12 mouse cellular contexts compared by ENCODE assay signal in the genomic region with DNA sequence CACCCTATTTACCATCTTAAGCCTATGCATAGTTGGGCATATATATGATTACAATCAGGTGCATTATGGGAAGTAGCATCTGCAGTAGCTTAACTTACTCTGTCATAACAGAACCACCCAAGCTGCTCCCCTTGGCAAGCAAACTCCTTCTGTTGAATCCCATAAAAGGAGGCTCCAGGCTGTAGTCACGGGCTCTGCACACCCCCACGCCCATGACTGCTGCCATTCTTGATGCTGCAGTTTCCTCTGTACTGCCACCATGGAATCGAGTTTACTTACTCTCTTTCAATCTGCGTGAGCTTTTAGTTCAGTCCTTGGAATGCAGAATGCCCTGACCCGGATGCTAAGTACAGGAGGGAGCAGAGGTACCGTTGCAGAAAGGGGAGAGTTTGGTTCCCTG.
DNase-seq lines count a peak whose midpoint lies in the region; ATAC-seq and TF ChIP-seq lines count a peak whose summit lies in the region.
"Had no signal": no experiment of that assay in that cellular context is flagged by ENCODE, and none has a peak within 500 bp of the region (broad histone marks: within the 10 kb centered on the region; RNA-seq: fewer than 3 reads in every experiment).

No protein-coding gene starts in this region.

- no peaks in the 10 kb centered on the region for H3K4me1 ChIP-seq in kidney, postnatal 0 days (replicated peaks; ENCODE audit: insufficient read depth, low read length)
- H3K4me1 ChIP-seq in stomach, embryonic 16.5 days (ENCODE audit: control insufficient read depth, insufficient read depth, low read length), result no peaks in the 10 kb centered on the region
- no peaks in the 10 kb centered on the region for H3K4me1 ChIP-seq in lung, adult 2 months (ENCODE audit: control insufficient read depth, insufficient read depth, low read length)
- H3K4me1 ChIP-seq: hindbrain, embryonic 10.5 days; kidney, embryonic 15.5 days; liver, embryonic 15.5 days had no signal

- no peak overlapping the region for H3K27ac ChIP-seq in kidney, postnatal 0 days
- peak overlapping the region; percentile 28; the same call in 1 of the 2 replicates for H3K27ac ChIP-seq in stomach, embryonic 16.5 days (ENCODE audit: low read length)
- H3K27ac ChIP-seq: hindbrain, embryonic 10.5 days; kidney, embryonic 15.5 days; liver, embryonic 15.5 days had no signal

- H3K36me3 ChIP-seq in kidney, postnatal 0 days (ENCODE audit: insufficient read depth, low read length), result no peaks in the 10 kb centered on the region
- H3K36me3 ChIP-seq in stomach, embryonic 16.5 days (ENCODE audit: control insufficient read depth, insufficient read depth, low read length), result no peaks in the 10 kb centered on the region
- H3K36me3 ChIP-seq: hindbrain, embryonic 10.5 days; kidney, embryonic 15.5 days; liver, embryonic 15.5 days had no signal

- WGBS in kidney, postnatal 0 days, result 34% methylated on average over 6 of the region's 6 CpGs
- 47% methylated on average over 6 of the region's 6 CpGs for WGBS in stomach, embryonic 16.5 days
- WGBS in lung, adult 2 months, result 65% methylated on average over 6 of the region's 6 CpGs

- no peak for TF ChIP-seq POLR2A in lung, adult 2 months (IDR thresholded peaks at IDR 0.05; ENCODE audit: borderline replicate concordance, extremely low read depth, low read depth, low read length)

- DNase-seq in kidney, postnatal 0 days (ENCODE audit: low spot score), result peak; percentile 21
- DNase-seq in kidney, adult 8-10 months, result no peak
- DNase-seq in frontal cortex, postnatal 25 days (ENCODE audit: low spot score in 2 of 2), result peak; percentile 22 to 35
- peak; percentile 42 to 48 for DNase-seq in left cerebral cortex, postnatal 10 days (ENCODE audit: extremely low spot score in 1 of 2, low spot score in 2 of 2)
- no peak for DNase-seq in lung, adult 2 months
- DNase-seq: cerebellum, postnatal 25 days; heart, adult 18-20 months had no signal

- H3K4me2 ChIP-seq in kidney, postnatal 0 days (ENCODE audit: low read length), result no peak overlapping the region
- H3K4me2 ChIP-seq in stomach, embryonic 16.5 days (ENCODE audit: low read depth, low read length), result peak overlapping the region; percentile 21; the same call in 1 of the 2 replicates
- H3K4me2 ChIP-seq: kidney, embryonic 15.5 days; liver, embryonic 15.5 days had no signal

- ATAC-seq in kidney, postnatal 0 days (replicated peaks; ENCODE audit: low FRiP score, low read depth), result no peak
- peak; percentile 76; the same call in 1 of the 2 replicates for ATAC-seq in stomach, embryonic 16.5 days (ENCODE audit: insufficient read depth, low FRiP score)
- ATAC-seq in cerebellum, adult (ENCODE audit: insufficient number of reproducible peaks, low FRiP score, low TSS enrichment), result no peak

- no peaks in the 10 kb centered on the region for H3K27me3 ChIP-seq in kidney, postnatal 0 days (ENCODE audit: insufficient read depth, low read length)
- no peaks in the 10 kb centered on the region for H3K27me3 ChIP-seq in stomach, embryonic 16.5 days (ENCODE audit: control insufficient read depth, insufficient read depth, low read length)
- H3K27me3 ChIP-seq: kidney, embryonic 15.5 days; liver, embryonic 15.5 days had no signal

- H3K9ac ChIP-seq in kidney, postnatal 0 days (ENCODE audit: low read depth, low read length), result no peak overlapping the region
- no peak overlapping the region for H3K9ac ChIP-seq in stomach, embryonic 16.5 days (ENCODE audit: low read length)
- H3K9ac ChIP-seq: kidney, embryonic 15.5 days; liver, embryonic 15.5 days had no signal

- intact Hi-C loops in left cerebral cortex, postnatal 10 days (cut with DNase I), result no loop called here

- TF ChIP-seq CTCF in kidney, postnatal 0 days (IDR thresholded peaks at IDR 0.05; ENCODE audit: low read depth), result no peak
- no peak for TF ChIP-seq CTCF in lung, adult 2 months (IDR thresholded peaks at IDR 0.05; ENCODE audit: insufficient read depth, low read length)

- no peak overlapping the region for H3K4me3 ChIP-seq in kidney, postnatal 0 days (replicated peaks; ENCODE audit: low read depth, low read length)
- H3K4me3 ChIP-seq in stomach, embryonic 16.5 days (replicated peaks; ENCODE audit: low read length), result 0 out of 2 replicates have a peak overlapping the region, but pooled peaks have one; percentile 5
- no peak overlapping the region for H3K4me3 ChIP-seq in lung, adult 2 months (replicated peaks; ENCODE audit: extremely low read depth, low read depth, low read length)
- H3K4me3 ChIP-seq: hindbrain, embryonic 10.5 days; kidney, embryonic 15.5 days; liver, embryonic 15.5 days had no signal

- H3K9me3 ChIP-seq in kidney, postnatal 0 days (replicated peaks; ENCODE audit: low read length), result no peaks in the 10 kb centered on the region
- H3K9me3 ChIP-seq in stomach, embryonic 16.5 days (replicated peaks; ENCODE audit: control insufficient read depth, low read length), result no peaks in the 10 kb centered on the region
- H3K9me3 ChIP-seq: hindbrain, embryonic 10.5 days; kidney, embryonic 15.5 days; liver, embryonic 15.5 days had no signal

Comparison
In these comparisons a context has a peak if more than half of its experiments do, and no peak if none do; other contexts are left out.
1. DNase-seq: peak in kidney, postnatal 0 days (single experiment), frontal cortex, postnatal 25 days (2 of 2) and left cerebral cortex, postnatal 10 days (2 of 2); none in kidney, adult 8-10 months (0 of 2) and lung, adult 2 months (single experiment).